Mouse (Mus musculus) thymus, adult 2 months (tissue): ENCODE measurements at regions not wholly inside any gene's neighbourhood (a gene's known extent, or its start where the extent isn't known, plus 50 kb on each side); places are given as distances from the start of the nearest gene placed in this dataset.

Experiments
- CTCF ChIP-seq: fragments of 200-500 bp; IDR thresholded peaks from 2 replicates; pipeline ENCODE4 v1.5.1; 2012; ENCODE audit warnings: mild to moderate bottlenecking, control low read depth, low read length, moderate library complexity, borderline replicate concordance; ENCODE audit not compliant: control insufficient read depth, poor library complexity, insufficient read depth; ENCODE audit errors: extremely low read depth
- POLR2A ChIP-seq: fragments of 200-500 bp; IDR thresholded peaks from 2 replicates; pipeline ENCODE4 v1.6.1; 2012; ENCODE audit warnings: mild to moderate bottlenecking, low read length, control low read depth, moderate library complexity; ENCODE audit not compliant: control insufficient read depth, poor library complexity, insufficient read depth; ENCODE audit errors: extremely low read depth

GRCm38 (mm10) chr15:6238133-6238532 lies 61.5 kb upstream of the Dab2 start:
- no peak for TF ChIP-seq POLR2A
- TF ChIP-seq CTCF: peak; percentile 82; the same call in 1 of the 2 replicates
